Mouse (Mus musculus): Measurements from ENCODE around the gene Gabpa.

Gabpa gene

GRCm38 (mm10) chr16:84864656-84865055 is 29.9 kb downstream of the Gabpa start:
- DNase-seq (ENCODE audit: low spot score in 2 of 2): no peak

GRCm38 (mm10) chr16:84873805-84874204 is 39.1 kb downstream of the Gabpa start:
- DNase-seq (ENCODE audit: low spot score in 2 of 2): no peak

DNA sequence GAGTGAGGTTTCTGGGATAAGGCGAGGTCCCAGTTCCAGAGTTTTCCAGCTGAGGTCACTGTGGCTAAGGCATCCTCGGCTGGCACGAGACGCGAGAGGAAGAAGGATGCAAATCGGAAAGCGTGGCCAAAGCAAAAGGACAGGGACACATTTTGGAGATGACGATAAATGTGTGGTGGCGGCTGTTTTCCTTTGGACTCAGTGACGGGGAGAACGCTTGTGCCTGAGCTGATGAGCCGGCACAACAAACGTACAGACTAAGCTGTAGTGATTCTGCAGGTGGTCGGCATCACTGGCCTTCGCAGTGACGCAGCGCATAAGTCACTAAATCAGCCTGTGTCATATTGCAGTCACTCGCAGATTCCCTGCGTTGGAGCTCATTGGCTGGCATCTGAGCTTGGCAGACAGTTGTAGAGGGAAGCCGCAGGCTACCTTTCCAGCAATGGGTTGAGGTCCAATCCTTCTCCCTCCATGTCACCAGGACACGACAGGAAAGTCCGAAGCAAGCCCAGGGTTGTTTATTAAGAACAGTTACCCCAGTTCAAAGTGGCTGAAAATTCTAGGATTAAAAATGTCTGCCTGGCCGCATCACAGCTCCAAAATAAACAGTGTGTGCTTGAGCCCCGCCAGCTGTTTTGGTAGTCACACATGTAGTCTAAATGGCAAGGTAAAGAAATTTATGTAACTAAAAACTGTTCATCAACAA is 40.4 kb downstream of the Gabpa start:
- DNase-seq (ENCODE audit: low spot score in 2 of 2): no peak

DNA sequence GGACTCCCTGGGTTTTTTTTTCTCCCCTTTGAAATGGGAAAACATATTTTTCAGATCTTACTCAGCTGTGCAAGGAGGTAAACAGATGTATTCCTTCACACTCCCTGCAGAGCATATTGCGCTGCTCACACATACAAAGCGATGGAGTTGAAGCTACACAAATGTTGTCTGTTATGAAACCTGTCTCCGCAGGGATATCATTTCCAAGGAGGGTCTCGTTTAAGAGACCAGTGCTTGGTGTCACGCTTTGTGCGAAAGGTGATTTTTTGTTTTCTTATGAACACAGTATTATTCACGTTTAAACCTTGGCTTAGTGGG is 41.0 kb downstream of the Gabpa start:
- no peak for DNase-seq (ENCODE audit: low spot score in 2 of 2)

GRCm38 (mm10) chr16:84876082-84876481 is 41.4 kb downstream of the Gabpa start:
- no peak for DNase-seq (ENCODE audit: low spot score in 2 of 2)

GRCm38 (mm10) chr16:84879146-84879545 is 44.4 kb downstream of the Gabpa start:
- DNase-seq (ENCODE audit: low spot score in 2 of 2): peak; percentile 20 to 29

DNA sequence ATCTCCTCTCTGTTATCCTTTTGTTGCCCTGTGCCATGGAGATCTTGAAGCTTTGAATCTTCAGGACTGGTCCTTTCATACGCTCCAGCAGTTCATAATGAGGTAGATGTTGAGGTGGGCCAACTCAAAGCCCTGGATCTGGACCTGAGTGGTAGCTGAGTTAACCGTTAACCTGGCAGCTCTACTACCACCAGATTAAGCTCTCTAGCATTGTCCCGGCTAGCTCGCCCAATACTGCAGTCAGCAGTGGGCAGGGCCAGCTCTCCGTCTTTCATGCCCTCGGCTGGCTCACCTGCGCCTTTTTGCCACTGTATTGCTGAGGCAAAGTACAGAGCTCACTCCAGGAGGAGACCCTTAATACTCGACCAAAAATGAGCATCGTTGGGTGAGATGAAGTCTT is 46.4 kb downstream of the Gabpa start:
- DNase-seq (ENCODE audit: low spot score in 2 of 2): no peak

DNA sequence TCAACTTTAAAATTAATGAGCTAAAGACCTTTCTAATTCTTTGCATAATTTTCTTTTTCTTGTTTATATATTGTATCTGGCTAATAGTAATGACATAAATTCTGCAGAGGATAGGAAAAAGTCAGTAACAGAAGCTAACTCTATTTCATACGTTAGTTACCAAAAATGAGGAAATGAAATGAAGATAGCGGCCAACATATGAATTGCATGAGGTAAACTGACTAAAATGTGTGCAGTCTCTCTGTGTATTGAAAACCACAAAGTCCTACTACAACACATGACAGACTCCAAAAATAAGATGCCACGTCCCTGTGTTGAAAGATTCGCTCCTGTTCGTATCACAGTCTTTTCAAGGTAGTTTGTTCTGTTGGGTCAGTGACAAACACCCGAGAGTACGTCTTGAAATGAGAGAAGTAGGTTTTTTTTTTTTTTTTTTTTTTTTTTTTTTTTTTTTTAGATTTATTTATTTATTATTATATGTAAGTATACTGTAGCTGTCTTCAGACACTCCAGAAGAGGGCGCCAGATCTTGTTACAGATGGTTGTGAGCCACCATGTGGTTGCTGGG is 47.1 kb downstream of the Gabpa start:
- no peak for DNase-seq (ENCODE audit: low spot score in 2 of 2)

DNA sequence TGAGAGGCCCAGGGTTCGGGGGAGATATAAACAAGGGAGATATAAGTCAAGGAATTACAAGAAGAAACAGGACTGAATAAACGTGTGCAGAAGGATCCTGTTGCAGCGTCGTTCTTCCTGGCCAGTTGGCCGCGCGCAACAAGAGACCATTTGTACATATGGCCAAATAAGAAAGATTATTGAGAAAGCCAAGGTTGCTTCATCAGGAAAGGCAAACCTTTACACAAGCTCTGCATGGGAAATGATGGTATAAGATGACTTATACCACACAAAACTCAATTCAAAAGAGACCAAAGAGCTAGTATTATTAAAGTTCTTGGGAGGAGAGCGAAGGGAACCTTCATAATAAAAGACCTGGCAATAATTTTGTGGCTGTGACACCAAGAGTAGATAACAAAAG is 49.8 kb downstream of the Gabpa start:
- DNase-seq (ENCODE audit: low spot score in 2 of 2): no peak

GRCm38 (mm10) chr16:84902995-84903394 is 68.3 kb downstream of the Gabpa start:
- no peak for DNase-seq (ENCODE audit: low spot score in 2 of 2)

DNA sequence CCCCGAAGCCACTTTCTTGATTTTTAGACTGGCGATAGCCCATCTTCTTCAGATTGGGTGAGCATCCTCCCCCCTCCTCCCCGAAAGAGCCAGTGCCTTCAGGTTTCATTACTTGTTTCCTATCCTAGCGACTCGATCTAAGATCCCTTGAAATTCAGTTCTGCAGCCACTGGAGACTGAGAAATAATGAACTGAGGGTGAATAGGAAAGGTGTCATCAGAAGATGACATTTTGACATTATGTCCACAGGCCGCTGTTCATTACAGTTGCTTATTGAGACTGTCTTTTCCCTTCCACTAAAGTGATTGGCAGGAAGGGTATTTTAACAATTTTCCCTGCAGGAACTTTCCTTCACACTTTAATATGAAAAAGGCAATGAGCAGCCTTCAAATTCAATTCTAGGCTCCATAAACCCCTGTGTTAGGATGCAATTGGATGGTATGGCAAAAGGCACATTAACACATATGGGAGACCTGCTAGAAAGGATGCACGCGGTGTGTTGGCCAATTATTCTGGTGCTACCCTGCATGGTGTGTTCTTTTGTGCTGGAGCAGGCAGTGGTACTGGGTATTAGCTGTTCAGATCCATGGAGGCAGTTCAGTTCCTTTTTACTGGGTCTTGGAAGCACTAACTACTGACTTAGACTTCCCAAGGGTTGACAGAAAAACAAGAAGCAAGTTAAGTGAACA is 76.9 kb downstream of the Gabpa start:
- no peak for DNase-seq (ENCODE audit: low spot score in 2 of 2)
